Mouse (Mus musculus) spleen, adult 2 months (tissue): ENCODE measurements at regions not wholly inside any gene's neighbourhood (a gene's known extent, or its start where the extent isn't known, plus 50 kb on each side); places are given as distances from the start of the nearest gene placed in this dataset.

ENCODE experiments used
- CTCF ChIP-seq: fragments of 200-500 bp; IDR thresholded peaks from 2 replicates; pipeline ENCODE4 v1.5.1; 2011; ENCODE audit warnings: mild to moderate bottlenecking, inconsistent platforms; ENCODE audit not compliant: insufficient read depth, insufficient read length, insufficient replicate concordance; ENCODE audit errors: extremely low read depth
- POLR2A ChIP-seq: fragments of 200-500 bp; IDR thresholded peaks from 2 replicates; pipeline ENCODE4 v1.6.1; 2011; ENCODE audit warnings: low read depth, low read length, inconsistent platforms

DNA sequence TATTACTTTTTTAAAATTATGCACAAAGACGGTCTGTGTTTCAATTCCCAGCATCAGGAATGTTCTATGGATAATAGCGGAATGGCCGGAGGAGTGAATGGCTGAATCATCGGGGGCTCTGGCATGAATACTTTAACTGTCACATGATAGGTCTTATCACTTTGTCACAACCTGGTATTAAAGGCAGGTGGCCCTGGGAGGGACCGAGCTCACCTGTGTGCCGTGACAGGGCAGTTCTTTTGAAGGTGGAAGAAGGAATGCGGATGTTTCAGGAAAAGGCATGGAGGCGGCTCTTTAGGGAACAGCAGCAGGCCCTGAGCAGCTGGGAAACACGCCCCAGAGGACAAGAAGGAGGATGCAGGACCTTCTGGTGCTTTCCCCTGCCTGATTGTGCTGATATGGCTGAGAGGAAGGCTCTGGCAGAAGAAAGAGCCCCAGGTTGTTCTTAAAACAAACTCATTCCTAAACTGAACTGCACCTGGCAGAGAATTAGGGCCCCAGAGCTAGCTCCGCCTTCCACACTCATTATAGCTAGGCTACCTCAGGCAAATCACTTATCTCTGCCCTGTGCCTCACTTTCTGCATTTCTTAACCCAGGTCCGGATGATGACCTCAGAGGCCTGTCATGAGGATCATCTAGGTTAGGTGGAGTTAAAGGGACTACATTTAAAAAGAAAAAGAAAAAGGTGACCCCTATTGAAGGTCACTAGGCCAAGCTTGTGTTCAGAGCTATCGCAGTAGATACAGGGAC is 184.8 kb upstream of the Bcor start:
- TF ChIP-seq POLR2A (no peak), CTCF (no peak)
